Mouse (Mus musculus) adrenal gland (tissue): ENCODE data around the gene Prss16.
"Not testable (repeated sequence)": the region's sequence is repeated elsewhere in the genome, so short reads cannot be mapped to it uniquely, and the experiment has no call there.

ENCODE experiments used
- intact Hi-C: fragments of 180-260 bp; cut with DNase I; formaldehyde crosslinking; loops from one replicate; pipeline ENCODE4 v1.15.1; 2025

The Prss16 gene

GRCm38 (mm10) chr13:22036986-22037385 is 27.4 kb upstream of the Prss16 start:
- intact Hi-C loops: no loop called here

GRCm38 (mm10) chr13:22036149-22036956 is 26.8 kb upstream of the Prss16 start:
- intact Hi-C loops: no loop called here

GRCm38 (mm10) chr13:22035267-22036148 is 26.0 kb upstream of the Prss16 start, which contains the start of the genes Hist1h2ah and Hist1h2bk:
Gene Hist1h2ah, minus strand, starts transcription at chr13:22035568.
Gene Hist1h2bk, plus strand, starts transcription at chr13:22035870.
- intact Hi-C loops: not testable (repeated sequence)

DNA sequence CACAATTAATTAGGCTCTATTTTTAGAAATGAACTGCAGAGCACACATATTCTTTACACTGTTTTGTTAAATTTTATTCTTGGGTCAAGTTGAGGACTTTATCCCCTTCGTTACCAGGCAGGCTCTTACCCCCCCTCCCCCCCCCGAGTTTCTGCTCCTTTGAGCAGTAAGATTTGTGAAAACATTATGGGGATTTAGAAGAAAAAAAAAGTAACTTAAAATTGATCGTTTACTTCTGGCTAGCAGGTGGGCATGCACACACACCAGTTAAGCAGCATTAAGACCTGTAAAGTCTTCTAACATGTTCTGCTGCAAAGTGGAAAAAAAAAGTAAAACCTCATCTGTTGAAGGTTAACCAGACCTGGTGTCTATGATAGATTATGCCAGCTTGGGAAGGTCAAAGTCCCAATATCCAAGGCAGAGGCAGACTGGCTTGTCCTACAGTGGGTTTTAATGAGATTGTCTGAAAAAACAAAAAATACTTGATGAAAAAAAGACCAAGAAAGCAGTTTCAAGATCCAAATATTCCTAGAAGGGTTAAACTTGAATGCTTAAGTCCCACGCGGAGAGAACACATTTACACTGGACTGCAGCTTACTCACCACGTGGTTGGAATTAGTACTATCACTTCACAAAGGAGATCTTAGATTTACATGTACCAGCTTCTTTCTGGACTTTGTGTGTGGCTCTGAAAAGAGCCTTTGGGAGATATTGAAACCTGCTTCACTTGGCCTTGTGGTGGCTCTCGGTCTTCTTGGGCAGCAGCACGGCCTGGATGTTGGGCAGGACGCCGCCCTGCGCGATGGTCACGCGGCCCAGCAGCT is 25.1 kb upstream of the Prss16 start:
- intact Hi-C loops: loop anchor here (5.0 kb wide), 1 partner anchor 1493 kb away; no protein-coding TSS in a partner anchor

GRCm38 (mm10) chr13:22033741-22034442 is 24.4 kb upstream of the Prss16 start:
- intact Hi-C loops: loop anchor here (5.0 kb wide), 1 partner anchor 1493 kb away; no protein-coding TSS in a partner anchor

GRCm38 (mm10) chr13:22030493-22030892 is 21.0 kb upstream of the Prss16 start:
- intact Hi-C loops: loop anchor here (5.0 kb wide), 1 partner anchor 1497 kb away; no protein-coding TSS in a partner anchor

DNA sequence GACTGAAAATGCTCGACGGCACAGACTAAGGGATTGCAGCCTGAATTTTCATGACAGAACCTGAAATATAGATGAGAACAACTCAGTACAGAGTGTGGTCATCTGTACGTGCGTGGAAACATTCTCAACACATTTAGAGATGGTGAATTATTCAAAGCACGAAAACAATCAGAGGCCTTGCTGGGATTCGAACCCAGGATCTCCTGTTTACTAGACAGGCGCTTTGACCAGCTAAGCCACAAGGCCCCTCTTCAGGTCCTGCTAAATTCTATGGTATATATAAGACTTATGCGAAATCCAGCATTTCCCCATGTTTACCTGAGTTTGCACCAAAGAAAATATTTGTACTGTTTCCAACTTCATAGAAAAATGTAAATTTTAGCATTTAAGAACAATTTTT is 20.4 kb upstream of the Prss16 start:
- intact Hi-C loops: loop anchor here (1.0 to 10.0 kb wide), 5 partner anchors 56 to 1497 kb away; no protein-coding TSS in a partner anchor

- intact Hi-C loops: loop anchor here (1.0 to 10.0 kb wide), 4 partner anchors 55 to 864 kb away; no protein-coding TSS in a partner anchor
Measured at GRCm38 (mm10) chr13:22028673-22029460, 19.3 kb upstream of the Prss16 start.

- intact Hi-C loops: loop anchor here (5.0 to 10.0 kb wide), 3 partner anchors 84 to 862 kb away; no protein-coding TSS in a partner anchor
Measured at GRCm38 (mm10) chr13:22026058-22027031, 16.8 kb upstream of the Prss16 start.

GRCm38 (mm10) chr13:22022241-22022640 is 12.7 kb upstream of the Prss16 start:
- intact Hi-C loops: loop anchor here (5.0 to 10.0 kb wide), 2 partner anchors 857 to 1430 kb away; no protein-coding TSS in a partner anchor

DNA sequence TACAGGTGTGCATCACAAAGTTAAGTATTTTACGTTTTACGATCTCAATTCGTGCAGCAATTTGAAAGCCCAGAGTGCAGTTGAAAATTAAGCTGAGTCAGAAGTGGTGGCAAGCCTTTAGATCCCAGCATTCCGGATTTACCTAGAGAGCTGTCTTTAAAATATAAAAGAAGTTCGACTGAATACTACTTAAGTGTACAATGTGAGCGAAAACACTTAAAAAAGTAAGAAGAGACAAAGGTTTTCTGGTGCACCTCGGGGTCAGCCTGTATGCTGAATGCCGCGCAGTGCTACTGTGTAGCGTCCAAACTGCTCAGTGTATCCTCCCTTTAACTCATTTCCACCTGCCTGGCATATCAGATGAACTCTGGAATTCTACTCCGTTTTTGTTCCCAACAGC is 12.0 kb upstream of the Prss16 start:
- intact Hi-C loops: loop anchor here (5.0 to 10.0 kb wide), 2 partner anchors 857 to 1431 kb away; no protein-coding TSS in a partner anchor

- intact Hi-C loops: loop anchor here (5.0 to 10.0 kb wide), 2 partner anchors 856 to 1431 kb away; no protein-coding TSS in a partner anchor
Measured at GRCm38 (mm10) chr13:22020901-22021339, 11.4 kb upstream of the Prss16 start.

DNA sequence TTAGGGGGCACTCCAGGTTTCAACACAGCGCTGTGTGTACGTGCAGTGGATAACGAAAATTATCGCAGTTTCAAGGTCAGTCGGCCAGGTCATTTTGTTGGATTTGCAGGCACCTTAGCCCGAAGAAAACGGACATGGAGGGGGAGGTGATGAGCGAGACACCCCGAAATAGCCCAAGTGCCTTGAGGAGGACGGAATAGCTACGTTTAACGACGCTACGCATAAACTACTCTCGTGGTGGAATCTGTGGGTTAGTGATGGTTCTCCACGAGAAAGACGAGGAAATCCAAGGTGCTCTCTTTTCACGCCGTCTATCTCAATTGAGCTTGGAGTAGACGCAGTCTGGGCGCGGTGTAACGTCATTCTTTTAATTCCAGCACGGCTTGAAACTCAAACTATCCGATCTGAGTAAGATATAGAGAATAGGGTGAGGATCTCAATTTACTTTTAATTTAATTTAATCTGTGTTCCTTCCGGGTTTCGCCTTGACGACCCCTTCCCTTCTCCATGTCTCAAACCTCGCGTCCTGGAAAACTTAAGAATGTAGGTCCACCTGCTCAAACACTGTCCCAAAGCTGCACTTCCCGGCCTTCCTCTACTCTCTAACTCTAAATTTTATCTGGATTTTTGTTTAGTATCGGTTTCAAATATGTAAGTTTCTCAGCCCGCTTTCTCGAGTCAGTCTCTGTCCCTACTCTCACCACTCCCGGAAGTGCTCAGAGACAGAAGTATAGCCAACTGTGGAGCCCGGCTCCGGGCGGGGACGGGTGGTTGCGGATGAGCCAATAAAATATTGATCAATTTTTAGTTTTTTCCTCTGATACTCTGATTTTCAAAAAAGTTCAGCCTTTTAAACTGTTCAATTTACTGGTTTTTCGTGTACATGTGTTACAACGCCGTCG is 10.6 kb upstream of the Prss16 start:
- intact Hi-C loops: loop anchor here (5.0 to 10.0 kb wide), 3 partner anchors 855 to 1497 kb away; no protein-coding TSS in a partner anchor

GRCm38 (mm10) chr13:22015479-22016450 is 6.2 kb upstream of the Prss16 start:
- intact Hi-C loops: loop anchor here (5.0 kb wide), 1 partner anchor 1502 kb away; no protein-coding TSS in a partner anchor

- intact Hi-C loops: no loop called here
Measured at GRCm38 (mm10) chr13:22014411-22014845, 4.9 kb upstream of the Prss16 start.
